Mouse (Mus musculus): ENCODE measurements at regions not wholly inside any gene's neighbourhood (a gene's known extent, or its start where the extent isn't known, plus 50 kb on each side); places are given as distances from the start of the nearest gene placed in this dataset.

DNA sequence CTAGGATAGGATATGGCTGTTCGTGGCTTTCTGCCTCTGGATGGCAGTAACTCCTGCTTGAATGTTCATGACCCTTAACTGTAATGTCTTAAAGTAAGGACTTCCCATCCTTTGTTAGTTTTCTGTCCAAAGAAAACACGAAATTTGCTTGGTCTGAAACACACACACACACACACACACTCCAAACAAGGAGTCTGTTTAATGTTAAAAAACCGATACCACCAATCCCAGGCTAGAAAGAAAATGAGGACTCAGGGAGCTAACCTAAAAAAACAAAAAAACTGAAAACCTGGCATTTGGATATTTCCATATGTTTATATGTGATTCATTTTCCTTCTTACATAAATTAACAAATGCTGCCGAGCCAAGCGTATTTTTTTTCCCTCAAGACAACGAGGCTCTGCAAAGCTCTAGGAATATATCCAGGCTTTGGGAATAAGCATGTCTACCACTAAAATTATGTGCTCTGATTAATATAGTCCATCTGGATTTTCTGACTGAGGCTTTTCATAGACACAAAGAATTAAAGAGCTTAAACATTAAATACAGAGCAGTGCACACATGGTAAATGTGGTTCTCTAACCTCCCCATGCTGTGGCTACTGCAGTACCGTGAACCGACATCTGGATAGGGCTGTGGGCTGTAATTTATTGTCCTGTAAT is 372.0 kb upstream of the Nr5a2 start:
- intact Hi-C loops (cut with DNase I): no loop called here

DNA sequence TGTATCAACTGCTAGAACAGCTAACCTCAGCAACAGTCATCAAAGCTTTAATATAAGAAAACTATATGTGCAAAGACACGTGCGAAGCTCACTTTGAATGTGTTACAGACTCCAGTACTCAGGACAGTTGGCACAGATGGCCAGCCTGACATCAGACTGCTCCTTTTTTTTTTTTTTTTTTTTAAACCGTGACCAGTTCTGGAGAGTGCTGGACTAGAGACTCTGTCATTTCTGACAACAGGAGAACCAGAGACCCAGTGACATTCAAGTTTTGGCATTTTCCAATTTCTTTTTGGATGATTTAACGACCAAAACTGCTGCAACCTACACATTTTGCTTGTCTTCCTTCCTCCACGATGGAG is 371.5 kb upstream of the Nr5a2 start:
- intact Hi-C loops (cut with DNase I): no loop called here

- intact Hi-C loops (cut with DNase I): no loop called here
Measured at GRCm38 (mm10) chr1:137330634-137331033, 370.4 kb upstream of the Nr5a2 start.

GRCm38 (mm10) chr1:137323884-137324594 is 363.8 kb upstream of the Nr5a2 start:
- intact Hi-C loops (cut with DNase I): loop anchor here (10.0 kb wide), 2 partner anchors 211 to 721 kb away; no protein-coding TSS in a partner anchor

DNA sequence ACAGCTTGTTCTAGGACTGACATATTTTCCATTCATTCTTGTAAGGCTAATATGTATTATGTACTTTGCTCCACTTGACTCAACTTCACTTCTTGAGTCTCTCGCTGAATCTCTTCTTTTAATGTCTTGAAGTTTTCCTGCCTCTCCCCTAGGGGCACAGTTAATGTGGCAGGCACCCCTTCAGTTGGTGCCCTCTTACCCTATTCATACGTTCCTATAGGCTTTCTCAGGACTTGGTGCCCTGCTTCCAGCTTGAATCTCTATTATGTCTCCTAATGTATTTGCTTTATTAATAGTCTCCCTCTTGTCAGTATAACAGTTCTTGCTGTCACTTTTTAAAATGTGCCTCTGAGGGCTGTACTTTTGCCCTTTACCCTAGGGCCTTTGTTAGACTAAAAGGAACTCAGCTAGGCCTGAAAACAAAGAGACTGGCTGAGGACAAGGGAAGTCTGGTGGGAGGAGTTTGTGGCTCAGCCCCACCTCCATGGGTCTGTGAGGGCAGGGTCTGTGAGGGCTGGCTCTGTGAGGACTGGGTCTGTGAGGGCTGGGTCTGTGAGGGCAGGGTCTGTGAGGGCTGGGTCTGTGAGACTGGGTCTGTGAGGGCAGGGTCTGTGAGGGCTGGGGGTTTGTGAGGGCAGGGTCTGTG is 362.9 kb upstream of the Nr5a2 start:
- intact Hi-C loops (cut with DNase I): loop anchor here (10.0 kb wide), 2 partner anchors 212 to 722 kb away; no protein-coding TSS in a partner anchor

DNA sequence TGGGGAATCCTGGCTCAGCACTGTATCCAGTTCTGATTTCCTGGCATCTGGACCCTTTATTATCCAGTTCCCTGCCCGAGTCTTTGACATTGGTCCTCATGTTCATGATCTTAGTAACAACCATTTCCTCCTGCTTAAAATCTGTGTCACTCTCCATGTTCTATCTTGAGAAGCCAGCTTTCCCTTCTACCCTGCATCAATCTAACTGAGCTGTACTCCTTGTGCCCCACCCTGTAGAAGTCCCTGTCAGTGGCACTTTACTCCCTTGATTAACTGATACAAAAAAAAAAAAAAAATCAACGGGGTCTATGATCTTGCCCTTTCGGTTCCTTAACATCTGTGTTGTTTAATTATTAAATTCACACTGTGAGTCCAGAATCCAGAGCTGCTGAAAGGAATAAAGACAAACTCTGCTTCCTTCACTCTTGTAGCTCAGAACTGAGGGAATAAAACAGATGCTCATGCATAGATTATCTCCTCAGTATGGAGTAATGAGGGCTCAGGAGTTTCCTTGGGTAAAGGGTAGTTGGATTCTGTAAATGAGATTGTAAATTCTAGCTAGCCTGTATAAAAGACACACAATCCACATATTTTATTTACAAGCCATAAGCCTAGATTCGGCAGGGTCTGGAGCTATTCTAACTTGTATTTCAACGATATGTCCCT is 342.6 kb upstream of the Nr5a2 start:
- intact Hi-C loops (cut with DNase I): no loop called here

DNA sequence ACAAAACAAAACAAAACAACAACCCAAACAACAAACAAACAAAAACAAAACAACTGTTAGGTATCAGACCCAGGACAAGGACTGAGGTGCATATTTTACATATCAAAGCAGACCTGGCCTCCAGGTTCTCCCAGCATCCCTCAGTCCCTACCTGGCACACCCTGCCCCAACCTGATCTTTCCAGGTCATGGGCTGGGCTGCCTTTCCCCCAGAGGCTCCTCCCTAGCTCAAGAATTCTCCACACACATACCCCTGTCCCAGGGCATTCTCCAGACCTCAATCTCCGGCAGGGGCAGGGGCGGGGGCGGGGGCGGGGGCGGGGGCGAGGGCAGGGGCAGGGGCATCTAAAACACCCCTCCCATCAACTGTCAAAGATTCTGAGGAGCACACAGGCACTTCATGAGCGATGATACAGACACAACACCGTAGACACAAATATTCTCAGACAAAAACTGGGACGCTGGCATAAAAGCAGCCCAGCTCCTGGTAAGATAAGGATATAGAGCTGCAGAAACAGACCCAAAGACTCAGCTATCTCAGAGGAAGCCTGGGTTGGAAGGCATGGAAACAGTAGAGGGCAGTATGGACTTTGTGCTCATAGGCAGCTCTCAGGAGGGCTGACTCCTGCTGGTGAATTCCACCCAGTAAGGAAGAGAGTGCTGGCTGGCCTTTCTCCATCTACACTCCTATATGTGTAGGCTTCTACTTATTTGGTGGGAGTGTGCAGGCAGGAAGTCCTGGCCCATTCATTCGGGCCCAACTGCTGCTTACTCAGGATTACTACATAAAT is 337.7 kb upstream of the Nr5a2 start:
- intact Hi-C loops (cut with DNase I): no loop called here

- intact Hi-C loops (cut with DNase I): no loop called here
Measured at GRCm38 (mm10) chr1:137289456-137289855, 329.2 kb upstream of the Nr5a2 start.

GRCm38 (mm10) chr1:137283291-137283690 is 323.0 kb upstream of the Nr5a2 start:
- intact Hi-C loops (cut with DNase I): no loop called here

DNA sequence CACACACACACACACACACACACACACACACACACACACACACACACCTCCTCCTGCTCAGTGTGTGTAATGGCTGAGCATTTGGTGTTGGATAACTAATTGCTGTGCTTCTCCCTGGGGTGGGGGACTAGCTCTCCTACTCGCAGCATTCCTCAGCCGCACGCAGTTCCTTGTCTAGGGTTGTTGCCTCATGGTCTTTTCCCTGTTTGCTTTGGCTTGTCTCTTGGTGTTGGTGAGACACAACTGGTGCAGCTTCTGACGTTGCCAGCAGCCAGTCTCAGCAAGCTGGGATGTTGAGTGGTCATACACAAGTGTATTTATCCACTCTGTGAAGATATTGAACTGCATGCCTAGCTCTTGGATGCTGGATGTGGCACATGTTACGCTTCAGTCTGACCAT is 322.2 kb upstream of the Nr5a2 start:
- intact Hi-C loops (cut with DNase I): no loop called here

GRCm38 (mm10) chr1:137280391-137281386 is 320.4 kb upstream of the Nr5a2 start:
- intact Hi-C loops (cut with DNase I): no loop called here

GRCm38 (mm10) chr1:137279981-137280380 is 319.7 kb upstream of the Nr5a2 start:
- intact Hi-C loops (cut with DNase I): no loop called here

DNA sequence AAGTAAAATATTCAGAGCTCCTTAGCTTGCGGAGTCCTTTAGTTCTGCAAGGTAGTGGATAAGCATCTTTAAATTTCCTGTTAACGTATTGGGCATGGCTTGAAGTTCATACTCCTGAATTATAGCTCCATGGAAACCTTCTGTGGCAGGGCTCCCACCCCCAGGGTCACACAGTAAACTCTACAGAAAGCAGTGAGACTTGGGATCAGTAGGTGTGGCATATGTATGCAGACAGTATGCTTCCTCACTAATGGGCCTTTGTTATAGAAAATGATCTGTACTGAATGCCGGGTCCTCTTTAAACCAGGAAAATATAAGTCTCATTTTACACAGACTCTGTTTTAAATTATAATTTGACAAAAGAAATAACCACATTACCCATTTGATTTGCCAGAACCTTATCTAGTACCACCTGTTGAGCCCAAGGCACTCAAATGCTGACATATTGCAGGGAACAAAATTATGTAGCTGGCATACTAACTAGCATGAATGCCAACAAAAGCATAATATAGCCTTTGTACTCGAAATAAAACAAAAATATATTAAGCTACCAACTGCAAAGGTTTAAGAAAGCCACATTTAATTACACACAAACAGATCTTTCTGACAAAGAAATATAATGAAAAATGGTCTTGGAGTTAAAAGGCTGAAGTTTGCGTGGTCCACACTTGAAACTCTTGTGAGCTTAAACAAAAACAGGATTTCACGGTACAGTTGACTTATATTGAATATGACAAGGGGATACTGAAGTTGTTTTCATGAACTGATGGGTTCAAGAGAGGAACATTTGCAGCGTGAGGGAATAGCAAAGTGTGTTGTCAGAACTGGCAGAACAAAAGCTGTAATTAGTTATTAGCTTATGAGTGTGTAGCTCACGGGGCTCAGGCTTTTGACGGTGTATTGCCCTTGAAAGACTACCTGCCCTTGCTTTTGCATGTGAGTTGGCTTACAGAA is 310.7 kb upstream of the Nr5a2 start:
- intact Hi-C loops (cut with DNase I): no loop called here

GRCm38 (mm10) chr1:137262806-137263370 is 302.6 kb upstream of the Nr5a2 start:
- intact Hi-C loops (cut with DNase I): no loop called here

DNA sequence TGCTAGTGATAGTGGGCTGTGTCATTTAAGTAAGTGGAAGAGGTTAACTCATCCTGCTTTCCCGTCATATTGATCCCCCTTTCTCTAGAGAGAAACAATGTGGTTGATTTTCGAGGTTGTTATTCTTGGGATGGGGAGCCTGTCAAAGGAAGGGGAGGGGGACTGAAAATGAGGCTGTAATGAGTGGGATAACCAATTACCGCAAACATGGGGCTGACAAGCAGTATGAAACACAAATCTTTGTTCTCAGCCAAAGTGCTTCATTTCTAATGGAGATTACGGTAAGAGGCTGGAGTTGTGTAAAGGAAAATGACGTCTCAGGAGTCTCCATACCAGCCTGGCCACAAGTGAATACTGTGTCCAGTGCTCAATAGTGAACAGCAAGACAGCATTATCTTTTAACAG is 301.9 kb upstream of the Nr5a2 start:
- intact Hi-C loops (cut with DNase I): no loop called here

GRCm38 (mm10) chr1:137256294-137256693 is 296.0 kb upstream of the Nr5a2 start:
- intact Hi-C loops (cut with DNase I): no loop called here

DNA sequence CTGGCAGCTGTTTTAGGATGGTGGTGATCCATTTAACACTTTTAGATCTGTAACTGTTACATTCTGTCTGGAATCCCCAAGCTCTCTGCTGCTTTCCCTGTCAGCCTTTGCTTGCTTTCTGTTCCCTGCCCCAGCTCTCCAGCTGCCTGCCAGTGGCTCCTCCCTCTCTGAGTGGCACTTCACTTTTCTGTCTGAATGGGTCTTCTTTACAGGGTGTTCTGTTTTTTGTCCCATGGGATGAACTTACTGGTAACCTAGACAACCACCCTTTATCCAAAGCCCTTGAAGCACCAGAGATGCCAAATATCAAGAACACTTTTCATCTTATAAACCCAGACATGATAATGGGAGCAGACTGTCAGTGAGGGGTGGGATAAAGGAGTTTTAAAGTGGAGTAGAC is 294.8 kb upstream of the Nr5a2 start:
- intact Hi-C loops (cut with DNase I): no loop called here

DNA sequence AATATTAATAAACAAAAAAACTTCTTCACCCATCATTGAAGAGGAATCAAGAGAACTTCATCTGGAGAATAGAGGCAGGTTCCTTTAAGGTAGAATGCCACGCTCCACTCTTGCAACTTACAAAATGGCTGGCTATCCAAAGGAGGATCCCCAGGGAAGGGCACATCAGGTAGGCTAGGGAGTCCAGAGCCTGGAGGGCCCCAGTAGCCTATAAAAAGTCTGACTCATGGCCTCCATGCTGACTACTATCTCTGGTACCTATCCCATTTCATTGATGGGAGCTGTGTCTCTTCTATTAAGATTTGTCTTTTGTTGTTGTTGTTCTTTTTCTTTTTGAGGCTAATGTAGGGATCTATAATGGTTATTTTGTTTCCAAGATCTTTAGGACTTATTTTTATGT is 294.4 kb upstream of the Nr5a2 start:
- intact Hi-C loops (cut with DNase I): no loop called here
